Mouse (Mus musculus) thymus, postnatal 14 days (tissue): Measurements from ENCODE around the gene Tmem145.
"Not testable (repeated sequence)": the region's sequence is repeated elsewhere in the genome, so short reads cannot be mapped to it uniquely, and the experiment has no call there.

Source experiments
- DNase-seq: peaks from one replicate; pipeline ENCODE4 v3.0.0; 2021

Tmem145 gene

DNA sequence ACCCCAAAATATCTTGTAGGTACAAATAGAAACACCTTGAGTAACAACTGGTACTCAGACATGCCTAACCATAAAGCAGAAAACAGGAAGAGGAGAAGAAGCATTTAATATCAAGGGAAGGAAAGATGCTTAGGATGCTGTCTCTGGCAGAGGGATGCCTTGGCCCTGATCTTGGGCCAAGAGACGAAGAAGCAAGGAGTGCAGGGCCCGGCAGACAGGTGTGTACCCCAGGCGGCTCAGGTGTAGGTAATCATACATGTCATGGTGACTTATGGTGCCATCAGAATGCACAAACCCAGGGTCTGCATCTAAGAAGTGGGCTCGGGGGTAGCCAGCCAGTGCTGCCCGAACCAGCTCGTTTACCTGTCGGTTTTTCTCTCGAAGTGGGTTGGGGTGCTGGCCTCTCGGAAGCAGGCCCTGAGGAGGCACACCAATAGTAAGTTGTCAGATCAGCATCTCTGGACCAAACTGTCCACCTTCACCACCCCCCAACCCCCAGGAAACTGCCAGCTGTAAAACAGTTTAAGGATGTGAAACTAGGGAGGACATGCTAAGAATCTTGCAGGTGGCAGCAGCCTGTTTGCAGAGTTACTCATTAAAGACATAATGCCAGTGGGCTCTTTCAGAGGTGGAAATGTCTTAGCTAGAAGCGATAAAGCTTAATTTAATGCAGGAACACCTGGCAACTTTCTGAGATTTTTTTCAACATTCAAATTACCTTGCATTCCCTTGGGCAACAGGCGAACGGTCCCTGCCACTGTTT is 10.8 kb upstream of the Tmem145 start:
- DNase-seq = no peak

DNA sequence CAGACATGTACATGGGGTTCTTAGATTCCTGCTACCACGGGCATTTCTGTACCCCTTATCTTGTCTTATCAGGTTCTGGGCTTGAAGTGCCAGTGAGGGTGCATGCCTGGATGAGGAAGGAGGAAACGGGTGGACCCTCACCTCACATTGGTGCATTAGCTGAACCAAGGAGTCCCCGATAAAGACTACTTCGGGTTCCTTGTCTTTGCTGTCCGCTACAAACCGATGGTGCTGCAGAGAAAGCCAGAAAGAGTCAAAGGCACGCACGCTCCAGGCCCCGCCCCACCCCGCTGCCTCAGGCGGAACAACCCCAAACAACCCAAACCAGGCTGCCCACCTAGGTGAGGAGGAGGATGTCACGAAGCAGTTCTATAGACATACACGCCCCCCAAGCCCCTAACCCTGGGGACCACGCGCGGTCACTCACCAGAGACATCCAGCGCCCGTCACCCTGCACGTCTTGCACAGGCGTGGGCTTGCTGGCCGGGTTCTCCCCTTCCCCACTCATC is 8.9 kb upstream of the Tmem145 start:
- DNase-seq = peak; percentile 77

DNA sequence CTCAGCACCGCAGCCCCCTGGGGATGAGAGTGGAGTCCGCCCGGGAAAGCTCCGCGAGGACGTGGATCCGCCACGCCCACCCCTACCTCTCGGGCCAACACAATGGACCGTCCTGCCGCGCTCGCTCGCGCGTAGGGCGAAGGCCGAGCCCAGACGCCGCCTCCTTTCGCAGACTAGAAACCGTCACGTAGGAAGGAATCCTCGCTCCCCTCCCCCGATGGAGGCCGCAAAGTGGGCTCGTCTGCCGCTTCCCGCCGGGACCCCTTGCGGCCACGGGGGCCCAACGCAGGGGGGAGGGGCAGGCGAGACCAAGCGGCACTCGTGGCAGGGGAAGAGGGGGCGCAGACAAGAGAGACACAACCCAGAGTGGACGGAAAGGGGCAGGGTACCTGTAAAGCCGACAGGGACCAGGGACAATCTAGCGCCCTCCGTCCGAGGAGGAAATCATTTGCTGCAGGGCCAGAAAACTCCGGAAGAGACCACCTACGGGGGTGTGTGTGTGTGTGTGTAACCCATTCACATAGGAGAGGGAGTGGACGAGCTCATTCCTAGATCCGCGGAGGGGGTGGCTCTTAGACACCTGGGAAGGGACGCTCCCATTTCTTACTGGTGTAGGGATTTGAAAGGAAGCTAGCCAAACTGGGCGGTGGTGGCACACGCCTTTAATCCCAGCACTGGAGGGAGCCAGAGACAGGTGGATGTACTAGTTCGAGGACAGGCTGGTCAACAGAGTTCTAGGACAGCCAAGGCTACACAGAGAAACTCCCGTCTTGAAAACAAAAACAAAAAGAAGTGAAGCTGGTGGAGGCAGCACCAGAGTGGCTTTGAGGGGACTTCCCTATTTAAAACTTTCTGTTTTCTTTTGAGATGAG is 8.2 kb upstream of the Tmem145 start, which contains the start of gene Pafah1b3:
Gene Pafah1b3, minus strand, starts transcription at position 533 of the 872 bp plus-strand sequence.
- peak; percentile 91 for DNase-seq

DNA sequence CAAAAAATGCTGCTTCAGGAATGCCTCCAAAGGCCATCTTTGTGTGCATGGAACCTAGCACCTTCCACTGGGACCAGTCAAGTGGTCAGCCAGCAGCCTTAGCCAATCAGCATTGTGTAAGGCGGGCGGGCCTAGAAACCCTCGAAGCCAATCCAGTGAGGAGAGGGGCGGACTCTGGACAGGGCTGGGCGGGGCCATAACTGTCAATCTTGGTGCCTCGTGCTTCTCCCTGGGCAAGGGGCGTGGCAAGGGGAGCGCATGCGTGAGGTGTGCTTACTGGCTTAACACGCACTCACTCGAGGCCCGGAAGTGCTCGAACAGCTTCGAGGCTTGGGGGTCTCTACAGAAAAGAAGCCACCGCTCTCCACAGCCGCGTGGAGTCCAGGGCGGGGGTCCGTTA is 4.8 kb upstream of the Tmem145 start, which contains the start of gene Prr19:
Gene Prr19, plus strand, starts transcription at position 349 of the 400 bp plus-strand sequence.
- DNase-seq = no peak

DNA sequence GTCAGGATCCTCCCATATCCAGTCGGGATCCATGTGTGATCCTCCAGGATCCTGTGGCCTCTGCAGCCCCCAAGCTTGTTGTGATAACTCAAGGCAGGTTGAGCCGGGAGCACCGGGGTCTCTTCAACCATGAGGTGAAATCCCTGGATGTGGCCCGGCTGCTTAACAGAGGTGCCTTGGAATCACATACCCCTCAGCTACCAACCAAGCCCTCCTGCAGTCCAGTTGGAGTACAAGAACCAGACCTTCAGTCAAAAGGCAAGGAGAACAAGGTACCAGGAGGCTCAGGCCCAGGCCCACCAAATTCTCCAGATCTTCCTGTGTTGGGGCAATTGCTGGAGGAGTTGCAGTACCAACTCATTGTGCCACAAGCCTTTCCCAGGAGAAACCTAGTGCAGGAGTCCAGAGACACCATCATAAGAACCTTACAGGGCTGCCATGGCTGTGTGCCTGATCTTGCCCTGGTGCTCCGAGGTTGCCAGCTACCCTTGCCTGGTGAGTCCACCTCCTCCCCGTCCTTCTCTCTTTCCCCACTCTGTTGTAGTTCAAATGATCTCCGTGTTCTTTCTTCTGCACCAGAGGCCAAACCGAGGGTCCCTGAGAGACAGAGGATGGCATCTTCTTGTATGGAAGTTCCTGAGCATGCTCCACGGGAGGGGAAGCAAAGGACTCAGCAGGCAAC is 2.8 kb upstream of the Tmem145 start:
- DNase-seq = no peak

DNA sequence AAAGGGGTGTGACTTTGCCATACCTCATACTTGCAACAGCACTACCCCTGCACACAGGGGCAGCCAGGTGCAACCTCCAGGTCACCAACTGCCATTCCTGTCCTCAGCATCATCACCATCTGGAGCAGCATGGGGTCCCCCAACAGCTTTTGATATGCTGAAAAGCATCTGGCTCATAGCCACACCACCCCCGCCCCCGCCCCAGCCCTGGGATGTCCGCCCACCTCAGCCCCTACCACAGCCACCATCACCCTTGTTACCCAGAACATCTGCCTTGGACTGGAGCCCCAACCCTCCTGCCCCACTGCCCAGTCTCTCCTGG is 2.3 kb upstream of the Tmem145 start:
- no peak for DNase-seq

DNA sequence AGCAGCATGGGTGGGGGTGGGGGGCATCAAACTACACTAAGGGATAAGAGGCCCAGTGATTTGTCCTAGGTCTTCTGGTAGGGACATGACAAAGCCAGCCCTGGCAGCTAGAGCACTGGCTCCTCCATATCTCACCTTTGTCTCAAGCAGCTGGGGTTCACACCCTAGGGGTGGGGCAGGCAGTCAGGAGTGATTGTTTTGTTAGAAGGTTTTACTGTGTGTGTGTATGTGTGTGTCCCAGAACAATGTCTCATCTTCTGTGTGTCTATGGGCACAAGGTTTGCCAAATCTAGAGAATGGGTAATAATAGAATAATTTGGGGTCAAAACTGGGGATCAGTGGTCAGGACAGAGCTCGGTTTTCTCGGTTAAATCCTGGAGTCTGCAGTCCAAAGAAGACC is 425 bp upstream of the Tmem145 start:
- DNase-seq = no peak

DNA sequence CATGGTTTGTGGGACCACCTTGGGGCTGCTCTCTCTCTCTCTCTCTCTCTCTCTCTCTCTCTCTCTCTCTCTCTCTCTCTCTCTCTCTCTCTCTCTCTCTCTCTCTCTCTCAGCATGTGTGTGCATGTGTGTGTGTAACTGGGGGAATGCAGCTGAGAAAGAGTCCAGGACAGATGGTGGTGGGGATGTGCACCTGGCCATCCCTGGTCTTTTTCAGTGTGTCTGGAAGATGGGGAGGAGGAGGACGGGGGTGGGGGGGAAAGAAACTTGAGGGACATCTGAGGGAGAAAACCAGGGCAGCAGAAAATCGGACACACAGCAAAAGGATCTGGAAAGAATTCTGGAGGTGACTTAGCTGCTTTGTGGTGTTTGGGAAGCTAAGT is 699 bp downstream of the Tmem145 start:
- no peak for DNase-seq

DNA sequence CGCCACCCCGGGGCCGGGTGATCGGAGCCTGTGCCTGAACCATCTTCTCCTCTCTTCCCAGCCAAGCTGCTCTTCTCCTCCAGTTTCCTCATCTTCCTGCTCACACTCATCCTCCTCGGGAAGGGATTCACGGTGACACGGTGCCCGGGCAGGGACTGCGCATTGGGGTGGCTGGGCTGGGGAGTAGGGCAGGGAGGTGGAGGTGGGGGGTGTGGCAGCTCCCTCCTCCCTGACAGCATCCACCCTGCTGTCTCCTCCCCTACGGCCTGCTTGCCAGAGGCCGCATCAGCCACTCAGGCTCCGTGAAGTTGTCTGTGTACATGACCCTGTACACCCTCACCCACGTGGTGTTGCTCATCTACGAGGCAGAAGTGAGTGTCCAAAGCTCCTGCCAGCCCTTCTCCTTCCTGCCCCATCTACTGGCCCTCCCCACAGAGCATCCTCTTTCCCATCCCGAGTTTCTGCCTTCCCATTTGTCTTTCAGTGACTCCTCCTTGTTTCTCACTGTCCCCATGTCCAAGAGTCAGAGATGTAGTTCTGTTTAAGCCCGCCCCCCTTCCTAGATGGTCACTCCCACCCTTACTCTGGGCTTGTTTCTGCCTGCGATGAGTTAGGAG is 2.9 kb downstream of the Tmem145 start:
- DNase-seq = no peak

DNA sequence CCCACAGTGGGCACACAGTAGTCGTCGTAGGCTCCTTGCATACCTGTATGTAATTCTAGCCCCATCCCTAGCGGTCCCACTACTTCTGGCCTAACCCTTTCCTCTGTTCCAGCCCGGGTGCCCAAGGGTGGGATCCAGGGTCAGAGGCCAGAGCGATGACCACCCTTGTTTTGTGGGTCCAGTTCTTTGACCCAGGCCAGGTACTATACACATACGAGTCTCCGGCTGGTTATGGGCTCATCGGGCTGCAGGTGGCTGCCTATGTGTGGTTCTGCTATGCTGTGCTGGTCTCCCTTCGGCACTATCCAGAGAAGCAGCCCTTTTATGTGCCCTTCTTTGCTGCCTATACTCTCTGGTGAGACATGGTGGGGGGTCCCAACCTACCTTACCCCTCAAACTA is 3.5 kb downstream of the Tmem145 start:
- no peak for DNase-seq

DNA sequence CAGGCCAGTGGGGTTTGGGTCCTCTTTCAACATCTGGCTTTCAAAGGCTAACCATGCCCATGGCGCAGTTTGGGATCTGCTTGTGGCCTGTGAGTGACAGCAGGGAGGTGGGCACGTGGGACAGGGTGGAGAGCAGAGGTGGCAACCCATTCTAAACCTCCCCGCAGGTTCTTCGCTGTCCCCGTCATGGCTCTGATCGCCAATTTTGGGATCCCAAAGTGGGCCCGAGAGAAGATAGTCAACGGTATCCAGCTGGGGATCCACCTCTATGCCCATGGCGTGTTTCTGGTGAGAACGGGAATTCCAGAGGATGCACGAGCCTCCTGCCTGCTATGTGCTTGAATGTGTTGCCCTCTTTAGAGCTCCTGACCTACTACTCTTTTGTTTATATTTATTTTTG is 5.3 kb downstream of the Tmem145 start:
- DNase-seq = no peak

DNA sequence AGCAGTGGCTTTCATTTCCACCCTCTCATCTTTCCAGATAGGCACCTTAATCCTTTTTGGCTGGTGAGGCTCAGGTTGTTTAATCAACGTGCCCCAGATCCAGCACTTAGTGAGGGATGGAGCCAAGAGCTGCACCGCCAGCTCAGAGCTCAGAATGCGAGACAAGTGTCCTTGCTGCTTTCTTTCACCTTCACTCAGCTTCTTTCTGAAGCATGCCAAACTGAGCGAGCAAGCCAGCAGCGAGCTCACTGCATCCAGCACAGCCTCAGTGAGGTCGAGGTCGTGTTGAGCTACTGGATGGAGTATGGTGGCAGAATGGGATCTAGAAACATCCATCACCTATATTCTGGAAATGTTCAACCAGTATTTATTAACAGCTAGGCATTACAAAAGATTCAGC is 7.4 kb downstream of the Tmem145 start:
- DNase-seq = no peak

DNA sequence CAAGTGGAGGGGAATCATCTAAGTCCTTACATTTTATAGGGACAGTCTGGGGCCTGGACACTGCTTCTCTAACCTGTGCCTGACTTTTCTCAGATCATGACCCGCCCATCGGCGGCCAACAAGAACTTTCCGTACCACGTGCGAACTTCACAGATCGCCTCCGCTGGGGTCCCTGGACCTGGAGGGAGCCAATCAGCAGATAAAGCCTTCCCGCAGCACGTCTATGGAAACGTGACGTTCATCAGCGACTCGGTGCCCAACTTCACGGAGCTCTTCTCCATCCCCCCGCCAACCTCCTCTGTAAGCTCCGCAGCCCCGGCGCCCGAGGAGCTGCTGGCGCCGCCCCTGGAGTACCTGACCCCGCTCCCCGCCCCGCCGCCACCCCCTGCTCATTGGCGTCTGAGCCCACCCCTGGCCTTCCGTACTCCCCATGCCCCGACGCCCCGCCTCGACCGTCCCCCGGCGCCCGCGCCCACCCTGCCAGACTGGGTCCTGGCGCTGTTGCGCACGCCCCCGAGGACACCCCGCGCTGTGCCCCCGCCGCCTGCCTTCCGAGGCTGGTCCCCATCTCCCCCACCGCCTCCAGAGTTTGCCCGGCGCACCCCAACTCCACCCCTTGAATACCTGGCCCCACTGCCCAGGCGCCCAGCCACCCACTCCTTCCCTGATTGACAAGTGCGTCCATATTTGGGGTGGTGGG is 8.8 kb downstream of the Tmem145 start:
- no peak for DNase-seq

DNA sequence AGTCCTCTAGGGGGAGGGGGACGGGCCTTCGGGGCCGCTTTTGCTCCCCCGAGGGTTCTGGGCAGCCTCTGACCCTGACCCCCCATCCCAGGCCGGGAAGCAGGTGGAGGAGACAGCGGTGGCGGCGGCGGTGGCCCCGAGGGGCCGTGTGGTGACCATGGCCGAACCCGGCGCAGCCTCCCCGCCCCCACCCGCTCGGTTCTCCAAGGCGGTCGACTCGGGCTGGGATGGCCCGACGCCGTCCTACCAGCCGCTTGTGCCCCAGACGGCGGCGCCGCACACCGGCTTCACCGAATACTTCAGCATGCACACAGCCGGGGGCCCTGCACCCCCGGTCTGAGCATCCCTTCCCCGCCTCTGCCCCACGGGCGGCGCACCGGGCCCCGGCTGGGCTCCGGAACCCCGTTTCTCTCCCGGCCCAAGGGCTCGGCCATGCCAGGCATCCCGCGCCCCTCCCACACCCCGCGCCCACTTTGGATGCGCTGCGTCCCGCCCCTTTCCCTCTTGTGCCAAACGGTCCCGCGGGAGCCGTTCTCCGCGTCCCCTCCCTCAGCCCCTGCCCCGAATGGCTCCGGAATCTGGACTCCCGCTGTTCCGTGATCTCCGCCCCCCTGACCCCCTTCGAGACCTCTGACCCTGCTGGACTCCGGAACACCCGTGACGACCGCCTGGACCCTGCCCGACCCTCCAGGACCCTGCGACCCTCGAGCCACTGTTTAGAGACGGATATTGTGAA is 9.6 kb downstream of the Tmem145 start:
- DNase-seq = peak; percentile 24

DNA sequence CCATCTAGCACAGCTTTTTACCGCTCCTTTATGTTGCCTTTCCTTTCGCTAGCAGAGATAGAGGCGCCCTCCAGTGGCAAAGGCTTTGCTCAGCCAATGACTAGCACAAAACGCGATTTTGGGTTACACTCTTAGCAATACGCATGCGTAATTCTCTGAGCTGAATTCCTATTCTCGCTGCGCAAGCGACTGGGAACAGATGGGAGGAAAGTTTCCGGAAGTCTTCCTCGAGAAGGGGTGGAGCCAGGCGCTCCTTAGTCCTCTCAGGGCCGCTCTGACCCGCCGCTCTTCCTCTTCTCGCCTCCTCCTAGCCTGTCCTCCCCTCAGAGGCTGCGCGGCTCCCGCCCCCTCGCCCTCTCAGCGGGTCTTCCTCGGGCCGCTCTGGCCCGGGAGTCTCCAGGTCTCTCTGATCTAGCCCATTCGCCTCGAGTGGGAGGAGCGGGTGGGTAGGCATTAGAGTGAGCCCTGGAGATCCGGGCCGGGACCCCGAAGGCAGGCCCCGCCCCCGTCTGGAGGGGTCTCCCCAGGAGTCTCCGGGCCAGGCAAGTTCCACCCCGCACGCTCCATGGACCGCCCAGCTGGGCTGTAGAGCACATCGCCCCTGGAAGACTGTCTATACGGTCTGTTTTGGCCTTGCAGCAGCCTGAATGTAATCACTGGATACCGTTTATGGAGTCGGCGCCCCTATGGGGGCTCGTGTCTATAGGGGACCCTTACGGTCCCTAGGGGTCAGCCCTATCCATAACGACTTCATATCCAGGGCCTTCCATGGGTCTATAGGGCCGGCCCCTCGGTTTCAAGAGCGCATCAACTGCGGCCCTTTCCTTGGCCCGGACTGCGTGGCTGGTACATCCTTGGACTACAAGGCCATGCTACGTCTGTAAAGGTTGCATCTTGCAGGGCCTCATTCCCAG is 10.9 kb downstream of the Tmem145 start, which contains the start of gene Megf8:
Gene Megf8, plus strand, starts transcription at position 633 of the 914 bp plus-strand sequence.
- peak; percentile 92 for DNase-seq

DNA sequence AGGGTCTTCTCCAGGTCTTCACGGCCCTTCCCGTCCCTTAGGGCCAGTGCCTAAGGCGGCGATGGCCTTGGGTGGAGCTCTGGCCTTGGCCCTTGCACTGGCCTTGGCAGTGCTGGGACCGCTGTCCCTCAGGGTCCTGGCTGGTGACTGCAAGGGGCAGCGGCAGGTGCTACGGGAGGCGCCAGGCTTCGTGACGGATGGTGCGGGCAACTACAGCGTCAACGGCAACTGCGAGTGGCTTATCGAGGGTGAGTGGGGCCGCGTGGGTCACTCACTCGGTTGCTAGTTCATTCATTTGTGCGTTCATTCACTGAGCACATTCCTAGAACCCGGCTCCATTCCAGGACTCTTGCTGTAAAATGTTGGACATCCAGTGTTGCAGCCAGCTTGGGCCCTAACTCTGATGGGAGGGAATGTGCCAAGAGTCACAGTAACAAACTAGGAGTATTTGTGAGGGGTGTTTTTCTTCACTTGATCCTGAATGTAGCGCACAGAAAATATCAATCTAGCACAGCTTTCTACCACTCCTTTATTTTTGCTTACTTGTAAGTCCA is 11.6 kb downstream of the Tmem145 start:
- no peak for DNase-seq

DNA sequence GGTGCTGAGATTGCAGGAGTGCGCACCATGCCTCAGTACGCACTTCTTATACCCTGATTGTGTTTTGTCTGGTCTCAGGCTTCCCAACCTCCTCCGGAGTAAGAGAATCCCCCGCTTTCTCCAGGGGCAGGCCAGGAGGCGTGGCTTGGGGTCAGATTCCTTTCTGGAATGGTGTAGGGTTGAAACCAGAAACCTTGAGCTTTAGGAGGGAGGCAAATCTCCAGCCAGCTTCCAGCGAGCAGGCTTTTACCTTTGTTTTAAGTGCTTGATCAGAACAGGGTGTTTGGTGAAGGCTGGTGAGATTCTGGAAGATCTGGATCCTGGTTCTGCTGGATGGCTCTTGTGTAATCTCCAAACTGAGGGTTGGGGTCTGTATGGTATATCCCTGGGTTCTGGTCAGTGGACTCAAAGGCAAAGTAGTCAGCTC is 16.2 kb downstream of the Tmem145 start:
- DNase-seq = no peak

DNA sequence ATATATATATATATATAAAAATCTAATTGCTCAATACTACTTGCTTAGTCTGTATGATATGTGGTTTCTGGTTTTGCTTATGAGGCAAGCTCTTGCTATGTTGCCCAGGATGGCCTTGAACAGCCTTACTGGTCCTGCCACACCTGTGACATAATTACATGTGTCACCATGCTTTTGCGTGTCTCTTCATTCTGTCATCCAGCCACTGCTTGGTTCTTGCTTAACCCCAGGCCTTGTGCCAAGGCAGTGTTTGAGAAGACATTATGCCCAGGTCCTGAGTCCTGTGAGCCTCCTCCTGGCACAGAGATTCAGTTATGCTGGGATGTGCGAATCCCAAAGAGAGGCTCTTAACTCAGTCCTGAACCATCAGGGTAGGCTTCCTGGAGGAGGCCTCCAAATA is 17.3 kb downstream of the Tmem145 start:
- DNase-seq = no peak

DNA sequence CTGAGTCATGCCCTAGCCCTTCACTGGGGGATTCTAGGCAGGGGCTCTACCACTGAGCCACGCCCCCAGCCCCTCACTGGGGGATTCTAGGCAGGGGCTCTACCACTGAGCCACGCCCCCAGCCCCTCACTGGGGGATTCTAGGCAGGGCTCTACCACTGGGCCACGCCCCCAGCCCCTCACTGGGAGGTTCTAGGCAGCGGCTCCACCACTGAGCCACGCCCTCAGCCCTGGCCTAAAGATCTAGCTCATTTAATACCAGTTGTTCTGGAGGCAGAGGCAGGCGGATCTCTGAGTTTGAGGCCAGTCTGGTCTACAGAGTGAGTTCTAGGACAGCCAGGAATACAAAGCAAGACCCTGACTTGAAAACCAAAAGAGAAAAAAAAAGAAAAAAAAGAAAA is 19.5 kb downstream of the Tmem145 start:
- not testable (repeated sequence) for DNase-seq

DNA sequence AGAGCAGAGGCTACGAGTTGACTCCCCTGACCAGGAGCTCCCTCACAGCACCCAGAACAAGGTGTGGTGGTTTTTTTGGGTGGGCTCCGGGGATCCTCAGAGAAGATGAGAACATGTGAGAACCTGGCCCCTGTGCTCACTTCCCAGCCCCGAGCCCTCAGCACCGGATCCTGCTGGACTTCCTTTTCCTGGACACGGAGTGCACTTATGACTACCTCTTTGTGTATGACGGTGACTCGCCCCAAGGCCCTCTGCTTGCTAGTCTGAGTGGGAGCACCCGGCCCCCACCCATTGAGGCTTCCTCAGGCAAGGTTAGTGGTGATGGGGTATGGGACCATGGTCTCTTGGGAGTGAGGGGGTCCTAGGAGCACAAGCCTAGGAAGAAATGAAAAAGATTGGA is 20.3 kb downstream of the Tmem145 start:
- no peak for DNase-seq
